Mouse (Mus musculus) bone marrow, adult 2 months (tissue): Measurements from ENCODE around the gene Ccdc117.

ENCODE experiments used
- CTCF ChIP-seq: fragments of 200-500 bp; IDR thresholded peaks from 2 replicates; pipeline ENCODE4 v1.5.1; 2011; ENCODE audit warnings: low read length, control low read depth; ENCODE audit not compliant: control insufficient read depth, insufficient read depth
- POLR2A ChIP-seq: fragments of 200-500 bp; IDR thresholded peaks from 2 replicates; pipeline ENCODE4 v1.6.1; 2011; ENCODE audit warnings: low read depth, mild to moderate bottlenecking, control low read depth, low read length, borderline replicate concordance; ENCODE audit not compliant: control insufficient read depth

- no peak for TF ChIP-seq CTCF
- TF ChIP-seq POLR2A, result no peak
These were observed 26.8 kb downstream of the Ccdc117 start for GRCm38 (mm10) chr11:5515196-5515595.
